Mouse (Mus musculus) neutrophil, adult 5-6 weeks (primary cell): Measurements from ENCODE around the gene Uba1y. TPM values are rescaled to one million over a fixed set of nuclear protein-coding genes. Genes with fewer than 3 reads are reported as not detected.
"Not testable (repeated sequence)": the region's sequence is repeated elsewhere in the genome, so short reads cannot be mapped to it uniquely, and the experiment has no call there.

Experiments used
- ATAC-seq: fragments of 151-379, 151-347 bp; 2 replicates; pipeline ENCODE4 v1.8.0; 2017; ENCODE audit warnings: mild to moderate bottlenecking, moderate TSS enrichment; ENCODE audit not compliant: insufficient number of reproducible peaks, poor library complexity, low FRiP score, severe bottlenecking; ENCODE audit errors: extremely low read depth
- total RNA-seq: library from RNA; stranded (forward); fragments of 200-1000 nt; gene quantifications from 2 replicates; pipeline ENCODE4 v1.2.3, GENCODE M21; 2017

Uba1y gene
- total RNA-seq = not detected in 2 replicates

DNA sequence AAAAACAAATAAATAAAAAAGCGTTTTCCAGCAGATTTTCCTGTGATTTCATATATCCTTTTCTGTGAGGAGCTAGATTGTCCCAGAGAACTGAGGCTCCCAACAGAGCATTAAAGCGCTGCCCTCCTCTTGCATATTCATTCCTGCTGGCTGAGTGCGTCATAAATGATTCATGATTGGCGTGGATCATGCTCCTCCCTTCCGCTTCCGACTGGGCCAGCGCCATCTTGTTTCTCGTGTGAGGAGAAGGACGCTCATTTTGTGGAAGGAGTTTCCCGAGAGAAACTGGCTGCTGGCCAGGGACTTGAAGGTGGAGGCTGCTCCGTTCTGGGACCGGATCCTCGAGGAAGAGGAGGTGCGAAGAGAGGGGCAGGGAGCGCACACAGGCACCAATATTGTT, at the start of gene Uba1y:
Gene Uba1y, plus strand, starts transcription at position 254 of the 400 bp plus-strand sequence.
- no peak for ATAC-seq

DNA sequence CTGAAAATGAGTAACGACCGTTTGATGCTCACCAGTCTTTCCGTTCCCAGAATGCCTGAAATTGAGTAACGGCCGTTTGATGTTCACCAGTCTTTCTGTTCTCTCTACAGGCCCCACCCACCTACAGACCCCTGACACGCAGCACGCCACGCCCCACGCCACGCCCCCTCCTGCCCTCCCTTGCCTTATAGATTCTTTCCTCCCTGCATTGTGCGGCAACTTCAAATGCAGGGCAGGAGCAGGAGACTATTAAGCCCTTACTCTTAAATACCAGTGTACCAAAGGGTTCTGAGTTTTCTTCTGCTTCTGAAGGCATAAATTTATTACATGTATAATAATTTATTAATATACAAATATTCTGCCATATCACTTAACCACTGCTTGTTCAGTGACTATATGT, 21.1 kb upstream of the Uba1y start, which contains the start of gene Zfy1:
Gene Zfy1, minus strand, starts transcription at position 101 of the 400 bp plus-strand sequence.
- ATAC-seq = not testable (repeated sequence)

DNA sequence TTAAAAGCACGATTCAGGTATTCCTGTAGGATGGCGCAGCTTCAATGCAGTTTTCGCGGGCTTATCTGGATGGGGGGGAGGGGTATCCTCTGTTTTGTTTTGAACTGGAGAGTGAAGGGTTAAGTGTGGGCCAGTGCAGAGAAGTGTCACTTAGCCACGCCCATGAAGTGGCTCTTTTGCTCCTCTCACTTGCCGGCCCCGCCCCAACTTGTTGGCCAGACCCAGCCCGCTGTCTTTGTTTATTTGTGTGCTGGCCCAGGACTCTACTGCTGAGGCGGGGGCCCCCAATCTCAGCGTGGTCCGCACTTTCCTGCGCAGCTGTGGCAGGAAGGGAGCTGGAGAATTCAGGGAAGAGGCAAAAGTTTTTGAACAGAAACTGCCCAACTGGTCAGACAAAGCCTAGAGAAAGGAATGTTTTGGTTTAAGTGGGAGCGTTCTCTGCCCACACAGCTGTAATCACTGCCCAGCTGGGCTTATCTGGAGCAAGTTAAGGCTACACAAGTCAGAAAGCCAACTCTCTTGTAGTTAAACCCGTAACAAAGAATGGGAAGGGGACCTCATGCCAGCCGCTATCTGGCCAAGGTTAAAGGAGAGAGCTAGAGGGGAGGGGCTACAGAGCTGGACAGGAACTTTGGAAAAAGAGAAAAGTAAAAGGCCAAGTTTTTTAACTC, 9.3 kb upstream of the Uba1y start:
- ATAC-seq = no peak

DNA sequence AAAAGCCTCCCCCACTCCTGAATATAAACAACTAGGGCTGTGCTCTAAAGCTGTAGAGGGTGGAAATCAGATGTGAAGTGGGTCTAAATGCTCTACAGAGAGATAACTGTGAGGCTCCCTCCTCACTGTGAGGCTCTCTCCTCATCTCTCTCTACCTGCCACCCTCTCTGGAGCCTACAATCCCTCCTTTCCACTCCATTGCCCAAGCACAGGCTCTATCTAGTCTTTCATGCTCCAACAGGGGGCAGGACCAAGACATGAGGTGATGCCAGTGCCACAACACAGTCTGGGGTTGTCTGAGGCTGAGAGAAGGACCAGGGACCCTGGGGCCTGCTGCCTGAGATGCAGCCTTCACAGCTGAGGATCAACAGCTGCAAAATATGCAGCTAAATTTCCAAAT, 54.0 kb downstream of the Uba1y start:
- no peak for ATAC-seq

DNA sequence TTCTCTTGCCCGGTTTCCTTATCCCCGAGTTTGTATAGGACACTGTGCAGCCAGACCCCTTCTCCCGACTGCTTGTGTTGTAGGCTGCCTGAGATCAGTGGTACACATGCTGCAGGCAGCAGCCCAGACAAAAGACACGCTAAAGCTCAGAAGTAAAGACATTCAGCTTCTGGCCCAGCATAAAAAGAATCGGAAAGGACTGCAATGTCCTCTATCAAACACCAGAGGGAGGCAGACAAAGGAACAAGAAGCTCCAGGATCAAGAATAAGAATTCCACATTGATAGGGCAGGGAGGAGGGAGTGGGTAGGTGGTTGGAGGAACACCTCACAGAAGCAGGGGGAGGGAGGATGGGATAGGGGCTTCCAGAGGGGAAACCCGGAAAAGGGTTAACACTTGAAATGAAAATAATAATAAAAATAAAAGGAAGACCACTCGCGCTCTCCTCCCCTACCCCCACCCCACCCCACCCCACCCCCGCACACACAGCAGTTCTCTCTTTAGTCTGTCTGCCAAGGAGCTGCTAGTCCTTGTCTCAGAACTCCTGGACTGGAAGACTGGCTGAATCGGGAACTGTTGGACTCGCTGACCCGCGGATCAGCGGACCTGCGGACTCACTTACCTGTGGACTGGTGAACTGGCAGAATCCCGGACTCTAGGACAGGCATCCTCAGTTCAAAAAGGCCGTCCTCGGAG, 54.6 kb downstream of the Uba1y start:
- ATAC-seq = no peak

Other genes starting within 250 kb of the Uba1y start
- gene Zfy1, start 21.2 kb upstream of the Uba1y start, total RNA-seq = not detected in 2 replicates
- 34.1 and 35.2 TPM in 2 replicates for gene Kdm5d, start 79.1 kb downstream of the Uba1y start, total RNA-seq
- 195 and 222 TPM in 2 replicates for gene Eif2s3y, start 191.9 kb downstream of the Uba1y start, total RNA-seq